Mouse (Mus musculus): Measurements from ENCODE around the gene Vcan.

Gene Vcan

GRCm38 (mm10) chr13:89720497-89720896 is 21.8 kb downstream of the Vcan start:
- DNase-seq (ENCODE audit: low spot score): no peak

GRCm38 (mm10) chr13:89709497-89710201 is 32.7 kb downstream of the Vcan start:
- no peak for DNase-seq (ENCODE audit: low spot score)

- no peak for DNase-seq (ENCODE audit: low spot score)
Observed at GRCm38 (mm10) chr13:89708151-89708927, 34.0 kb downstream of the Vcan start.

GRCm38 (mm10) chr13:89702395-89702794 is 39.9 kb downstream of the Vcan start:
- no peak for DNase-seq (ENCODE audit: low spot score)

GRCm38 (mm10) chr13:89699998-89700555 is 42.2 kb downstream of the Vcan start:
- no peak for DNase-seq (ENCODE audit: low spot score)

GRCm38 (mm10) chr13:89692597-89692996 is 49.7 kb downstream of the Vcan start:
- DNase-seq (ENCODE audit: low spot score): no peak

GRCm38 (mm10) chr13:89683490-89683889 is 58.8 kb downstream of the Vcan start:
- DNase-seq (ENCODE audit: low spot score): no peak

- DNase-seq (ENCODE audit: low spot score): no peak
Observed at GRCm38 (mm10) chr13:89682254-89682653, 60.1 kb downstream of the Vcan start.

- no peak for DNase-seq (ENCODE audit: low spot score)
Observed at GRCm38 (mm10) chr13:89679756-89680155, 62.6 kb downstream of the Vcan start.

GRCm38 (mm10) chr13:89670505-89670904 is 71.8 kb downstream of the Vcan start:
- no peak for DNase-seq (ENCODE audit: low spot score)

- DNase-seq (ENCODE audit: low spot score): no peak
Observed at GRCm38 (mm10) chr13:89668981-89669880, 73.1 kb downstream of the Vcan start.

- DNase-seq (ENCODE audit: low spot score): no peak
Observed at GRCm38 (mm10) chr13:89668069-89668468, 74.2 kb downstream of the Vcan start.

GRCm38 (mm10) chr13:89661688-89662087 is 80.6 kb downstream of the Vcan start:
- no peak for DNase-seq (ENCODE audit: low spot score)

GRCm38 (mm10) chr13:89657046-89657445 is 85.3 kb downstream of the Vcan start:
- no peak for DNase-seq (ENCODE audit: low spot score)

- no peak for DNase-seq (ENCODE audit: low spot score)
Observed at GRCm38 (mm10) chr13:89653279-89653678, 89.0 kb downstream of the Vcan start.

- no peak for DNase-seq (ENCODE audit: low spot score)
Observed at GRCm38 (mm10) chr13:89652773-89653172, 89.5 kb downstream of the Vcan start.

- DNase-seq (ENCODE audit: low spot score): no peak
Observed at GRCm38 (mm10) chr13:89645589-89645988, 96.7 kb downstream of the Vcan start.

- DNase-seq (ENCODE audit: low spot score): no peak
Observed at GRCm38 (mm10) chr13:89637012-89637411, 105.3 kb downstream of the Vcan start.

- DNase-seq (ENCODE audit: low spot score): no peak
Observed at GRCm38 (mm10) chr13:89634137-89634683, 108.1 kb downstream of the Vcan start.

GRCm38 (mm10) chr13:89619064-89619463 is 123.2 kb downstream of the Vcan start:
- DNase-seq (ENCODE audit: low spot score): no peak

- no peak for DNase-seq (ENCODE audit: low spot score)
Observed at GRCm38 (mm10) chr13:89607399-89607798, 134.9 kb downstream of the Vcan start.

All from T-cell, adult 2 months (primary cell).